Mouse (Mus musculus) kidney, adult 2 months (tissue): ENCODE data around the gene Ckap2l.

Experiments used
- CTCF ChIP-seq: fragments of 200-500 bp; conservative IDR thresholded peaks from 2 replicates; pipeline ENCODE4 v1.5.1; 2011; ENCODE audit warnings: low read depth, mild to moderate bottlenecking, control low read depth, low read length, moderate library complexity, mixed read lengths; ENCODE audit not compliant: insufficient read depth, insufficient read length
- POLR2A ChIP-seq: fragments of 200-500 bp; IDR thresholded peaks from one replicate; pipeline ENCODE4 v1.6.1; 2011; ENCODE audit warnings: low read depth, low read length, control low read depth

DNA sequence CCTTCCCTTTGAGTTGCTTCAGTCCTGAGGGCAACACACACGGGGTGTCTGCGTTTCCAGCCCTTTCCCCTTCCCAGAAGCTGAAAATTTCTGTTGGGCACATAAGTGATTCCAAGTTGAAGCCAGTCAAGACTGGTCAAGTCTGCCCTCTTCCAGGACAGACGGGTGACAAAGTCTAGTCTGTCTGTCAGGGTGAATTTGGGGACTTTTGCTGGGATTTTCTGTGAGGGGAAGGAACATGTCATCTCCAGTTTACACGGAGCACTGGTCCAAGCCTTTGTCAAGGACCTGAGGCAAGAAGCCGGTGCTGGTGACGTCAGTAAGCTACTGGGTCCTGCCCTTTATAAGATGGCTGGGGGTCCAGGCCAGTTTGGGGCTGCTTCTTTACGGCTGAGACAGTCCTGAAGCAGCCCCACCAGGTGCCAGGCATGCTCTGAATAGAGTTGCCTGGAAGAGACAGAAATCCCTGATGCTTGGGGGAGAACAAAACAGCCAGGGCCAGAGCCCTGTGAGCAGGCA, 69.9 kb downstream of the Ckap2l start:
- TF ChIP-seq POLR2A (no peak), CTCF (no peak)
